Mouse (Mus musculus): Measurements from ENCODE around the gene Gm7534. TPM values are rescaled to one million over a fixed set of nuclear protein-coding genes. Genes with fewer than 3 reads are reported as not detected.
A peak's percentile ranks its signal among the peaks of the same experiment; 100 is the strongest.

Gm7534 gene
- polyA plus RNA-seq, 1 experiment from 2014 or later: 0.22 TPM

DNA sequence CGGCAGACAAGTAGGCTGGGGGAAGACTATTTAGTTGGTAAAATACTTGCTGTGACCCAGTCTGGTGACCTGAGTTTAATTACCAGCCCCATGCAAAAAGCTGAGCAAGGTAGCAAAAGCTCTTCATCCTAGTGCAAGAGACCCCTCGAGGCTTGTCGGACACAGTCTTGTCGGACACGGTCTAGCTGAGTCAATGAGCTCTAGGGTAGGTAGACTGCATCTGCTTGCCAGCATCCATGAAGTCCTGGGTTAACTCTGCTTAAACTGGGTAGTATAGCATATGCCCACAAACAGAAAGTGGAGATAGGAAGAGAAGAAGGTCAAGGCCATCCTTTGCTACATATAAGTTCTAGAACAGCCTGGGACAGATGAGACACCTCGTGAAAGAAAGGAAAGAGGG is 44.0 kb downstream of the Gm7534 start:
- H3K27ac ChIP-seq: peak overlapping the region; percentile 43; the same call in 1 of the 2 replicates
- no peaks in the 10 kb centered on the region for H3K27me3 ChIP-seq (ENCODE audit: insufficient read depth, low read length)
- peak; percentile 49; the same call in 1 of the 2 replicates for ATAC-seq (replicated peaks; ENCODE audit: low FRiP score, low read depth)
- no peak for TF ChIP-seq CTCF (IDR thresholded peaks at IDR 0.05; ENCODE audit: low read depth)
- H3K36me3 ChIP-seq (ENCODE audit: insufficient read depth, low read length): no peaks in the 10 kb centered on the region
- H3K9ac ChIP-seq (ENCODE audit: low read depth, low read length): no peak overlapping the region
- DNase-seq (ENCODE audit: low spot score): no peak
- WGBS: 73% methylated on average over 6 of the region's 6 CpGs
- H3K4me1 ChIP-seq (replicated peaks; ENCODE audit: insufficient read depth, low read length): no peaks in the 10 kb centered on the region; the same call in 1 of the 2 replicates
- no peak overlapping the region for H3K4me3 ChIP-seq (replicated peaks; ENCODE audit: low read depth, low read length)
- no peak overlapping the region for H3K4me2 ChIP-seq (ENCODE audit: low read length)
- H3K9me3 ChIP-seq (replicated peaks; ENCODE audit: low read length): no peaks in the 10 kb centered on the region

DNA sequence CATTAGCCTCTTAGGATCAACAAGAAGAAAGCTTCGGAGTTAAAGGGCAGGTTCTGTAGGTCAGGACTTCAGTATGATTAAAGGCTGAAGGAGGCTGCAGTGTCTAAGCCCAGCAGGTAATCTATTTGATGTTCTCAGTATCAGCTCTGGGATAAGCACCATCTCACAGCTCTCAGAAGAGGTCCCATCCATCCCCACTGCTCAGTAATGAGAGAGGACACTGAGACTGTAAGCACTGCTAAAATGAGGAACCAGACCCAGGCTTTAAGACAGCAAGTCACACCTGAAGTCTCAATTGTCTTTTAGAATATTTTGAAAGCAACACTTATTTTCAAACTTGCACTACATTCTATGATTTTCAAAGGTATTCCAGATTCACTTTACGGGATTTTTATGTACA is 45.2 kb downstream of the Gm7534 start:
- Histone ChIP-seq H3K4me1 (replicated peaks; ENCODE audit: insufficient read depth, low read length) (no peaks in the 10 kb centered on the region; the same call in 1 of the 2 replicates), H3K9ac (ENCODE audit: low read depth, low read length) (no peak overlapping the region), H3K9me3 (replicated peaks; ENCODE audit: low read length) (no peaks in the 10 kb centered on the region), H3K36me3 (ENCODE audit: insufficient read depth, low read length) (no peaks in the 10 kb centered on the region), H3K27me3 (ENCODE audit: insufficient read depth, low read length) (no peaks in the 10 kb centered on the region), H3K4me2 (ENCODE audit: low read length) (no peak overlapping the region), H3K27ac (no peak overlapping the region), H3K4me3 (replicated peaks; ENCODE audit: low read depth, low read length) (no peak overlapping the region)
- no peak for DNase-seq (ENCODE audit: low spot score)
- WGBS: 96% methylated on average over 2 of the region's 2 CpGs
- no peak for TF ChIP-seq CTCF (IDR thresholded peaks at IDR 0.05; ENCODE audit: low read depth)
- no peak for ATAC-seq (replicated peaks; ENCODE audit: low FRiP score, low read depth)

DNA sequence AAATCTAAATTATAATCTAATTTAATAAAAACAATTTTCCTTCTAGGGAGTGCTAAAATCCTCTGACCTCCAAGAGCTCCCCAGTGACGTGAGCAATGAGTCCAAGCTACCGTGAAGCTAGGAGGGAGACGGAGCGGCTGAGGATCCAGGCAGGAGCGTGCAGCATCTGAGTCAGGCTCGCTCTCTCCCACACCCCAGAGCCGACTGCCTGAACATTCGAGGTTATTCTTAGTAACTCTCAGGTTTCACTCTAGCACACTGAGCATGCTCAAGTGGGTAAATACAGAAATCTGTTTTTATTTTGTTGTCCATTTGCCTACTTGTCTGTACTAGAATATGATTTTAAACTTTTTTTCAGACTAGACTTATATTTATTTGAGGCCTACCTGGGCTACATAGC is 46.1 kb downstream of the Gm7534 start:
- peak; percentile 63 for DNase-seq (ENCODE audit: low spot score)
- 38% methylated on average over 8 of the region's 8 CpGs for WGBS

DNA sequence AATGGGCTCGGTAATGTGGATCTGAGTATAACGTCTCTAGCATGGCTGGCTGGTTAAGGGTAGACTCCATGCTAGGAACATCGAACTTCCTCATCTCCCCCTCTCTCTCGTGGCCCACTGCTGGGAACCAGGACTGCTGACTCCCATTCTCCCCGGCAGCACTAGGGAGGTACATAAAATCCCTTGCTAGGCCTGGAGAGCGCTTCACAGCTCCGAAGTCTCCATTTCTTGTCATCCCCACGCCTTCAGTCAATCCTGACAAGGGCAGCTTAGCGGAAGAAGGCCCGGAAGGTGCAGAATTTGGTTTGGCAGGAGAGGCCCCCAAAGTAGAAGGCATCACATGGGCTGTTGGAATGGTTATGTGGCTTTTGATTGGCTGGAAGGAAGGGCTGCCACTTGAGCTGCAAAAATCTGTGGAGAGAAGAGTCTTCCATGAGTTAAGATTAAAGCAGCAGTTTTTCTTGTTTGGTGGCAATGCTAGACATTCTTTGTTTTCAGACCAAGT is 46.8 kb downstream of the Gm7534 start:
- Histone ChIP-seq H3K27me3 (ENCODE audit: insufficient read depth, low read length) (no peaks in the 10 kb centered on the region), H3K9ac (ENCODE audit: low read depth, low read length) (no peak overlapping the region), H3K36me3 (ENCODE audit: insufficient read depth, low read length) (0 out of 2 replicates have a peak, but pooled peaks cover 7% of the 10 kb centered on the region), H3K9me3 (replicated peaks; ENCODE audit: low read length) (no peaks in the 10 kb centered on the region), H3K4me2 (ENCODE audit: low read length) (no peak overlapping the region), H3K4me1 (replicated peaks; ENCODE audit: insufficient read depth, low read length) (no peaks in the 10 kb centered on the region; the same call in 1 of the 2 replicates), H3K4me3 (replicated peaks; ENCODE audit: low read depth, low read length) (no peak overlapping the region), H3K27ac (no peak overlapping the region)
- TF ChIP-seq CTCF (IDR thresholded peaks at IDR 0.05; ENCODE audit: low read depth): no peak
- WGBS: 89% methylated on average over 10 of the region's 10 CpGs
- ATAC-seq (replicated peaks; ENCODE audit: low FRiP score, low read depth) (no peak), DNase-seq (ENCODE audit: low spot score) (no peak)

More for the DNA sequence above, 46.1 kb downstream of the Gm7534 start:
- no peaks in the 10 kb centered on the region; the same call in 1 of the 2 replicates for H3K4me1 ChIP-seq (replicated peaks; ENCODE audit: insufficient read depth, low read length)
- H3K9ac ChIP-seq (ENCODE audit: low read depth, low read length): no peak overlapping the region
- no peak for TF ChIP-seq CTCF (IDR thresholded peaks at IDR 0.05; ENCODE audit: low read depth)
- H3K27me3 ChIP-seq (ENCODE audit: insufficient read depth, low read length): no peaks in the 10 kb centered on the region
- H3K4me3 ChIP-seq (replicated peaks; ENCODE audit: low read depth, low read length): no peak overlapping the region
- H3K4me2 ChIP-seq (ENCODE audit: low read length): no peak overlapping the region
- no peaks in the 10 kb centered on the region for H3K9me3 ChIP-seq (replicated peaks; ENCODE audit: low read length)
- H3K36me3 ChIP-seq (ENCODE audit: insufficient read depth, low read length): 0 out of 2 replicates have a peak, but pooled peaks cover 4% of the 10 kb centered on the region
- no peak overlapping the region for H3K27ac ChIP-seq
- ATAC-seq (replicated peaks; ENCODE audit: low FRiP score, low read depth): 0 out of 2 replicates have a peak, but pooled peaks have one; percentile 74

DNA sequence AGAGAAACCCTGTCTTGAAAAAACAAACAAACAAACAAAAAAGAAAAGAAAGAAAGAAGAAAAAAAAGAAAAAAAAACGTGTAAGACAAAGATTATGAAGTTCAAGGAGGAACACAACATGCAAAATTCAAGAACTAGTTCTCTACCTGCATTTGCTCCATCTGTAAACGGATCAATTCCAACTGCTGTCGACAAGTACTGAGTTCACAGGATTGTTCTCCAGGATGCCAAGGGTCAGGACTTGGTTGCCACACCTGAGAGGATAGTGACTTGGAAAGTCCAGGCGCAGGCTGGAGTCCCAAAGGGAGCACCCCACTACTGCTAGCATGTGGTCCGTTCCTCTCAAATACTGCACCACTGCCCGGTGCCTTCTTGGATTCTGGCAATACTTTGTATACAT is 47.3 kb downstream of the Gm7534 start:
- Histone ChIP-seq H3K27me3 (ENCODE audit: insufficient read depth, low read length) (no peaks in the 10 kb centered on the region), H3K36me3 (ENCODE audit: insufficient read depth, low read length) (0 out of 2 replicates have a peak, but pooled peaks cover 7% of the 10 kb centered on the region), H3K27ac (no peak overlapping the region), H3K9ac (ENCODE audit: low read depth, low read length) (no peak overlapping the region), H3K9me3 (replicated peaks; ENCODE audit: low read length) (no peaks in the 10 kb centered on the region), H3K4me3 (replicated peaks; ENCODE audit: low read depth, low read length) (no peak overlapping the region), H3K4me2 (ENCODE audit: low read length) (no peak overlapping the region), H3K4me1 (replicated peaks; ENCODE audit: insufficient read depth, low read length) (no peaks in the 10 kb centered on the region; the same call in 1 of the 2 replicates)
- DNase-seq (ENCODE audit: low spot score): no peak
- no peak for ATAC-seq (replicated peaks; ENCODE audit: low FRiP score, low read depth)
- WGBS: 93% methylated on average over 6 of the region's 6 CpGs
- no peak for TF ChIP-seq CTCF (IDR thresholded peaks at IDR 0.05; ENCODE audit: low read depth)

DNA sequence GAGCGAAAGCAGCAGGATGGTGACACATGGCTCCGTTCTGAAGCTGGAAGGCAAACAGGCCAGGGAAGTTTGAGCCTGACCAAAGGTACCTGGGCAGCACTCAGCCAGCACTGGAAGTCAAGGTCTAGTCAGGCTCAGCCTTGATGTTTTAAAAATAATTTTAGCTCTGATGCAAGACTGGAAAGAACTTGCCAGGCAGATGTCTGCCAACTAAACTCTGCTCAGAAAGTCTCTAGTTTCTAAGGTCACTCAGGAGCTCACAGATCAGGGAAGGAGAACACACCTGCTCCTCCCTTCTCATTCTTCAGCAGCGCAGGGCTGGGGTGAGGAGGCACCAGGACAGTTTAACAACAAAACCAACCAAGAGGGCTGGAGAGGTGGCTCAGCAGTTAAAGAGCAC is 48.5 kb downstream of the Gm7534 start:
- Histone ChIP-seq H3K27me3 (ENCODE audit: insufficient read depth, low read length) (no peaks in the 10 kb centered on the region), H3K4me1 (replicated peaks; ENCODE audit: insufficient read depth, low read length) (no peaks in the 10 kb centered on the region; the same call in 1 of the 2 replicates), H3K27ac (no peak overlapping the region), H3K36me3 (ENCODE audit: insufficient read depth, low read length) (0 out of 2 replicates have a peak, but pooled peaks cover 7% of the 10 kb centered on the region), H3K9me3 (replicated peaks; ENCODE audit: low read length) (no peaks in the 10 kb centered on the region), H3K4me3 (replicated peaks; ENCODE audit: low read depth, low read length) (no peak overlapping the region), H3K9ac (ENCODE audit: low read depth, low read length) (no peak overlapping the region), H3K4me2 (ENCODE audit: low read length) (no peak overlapping the region)
- ATAC-seq (replicated peaks; ENCODE audit: low FRiP score, low read depth) (no peak), DNase-seq (ENCODE audit: low spot score) (no peak)
- WGBS: 86% methylated on average over 3 of the region's 3 CpGs
- TF ChIP-seq CTCF (IDR thresholded peaks at IDR 0.05; ENCODE audit: low read depth): no peak
